ENCODE assay signal across 24 mouse cellular contexts in the genomic region with DNA sequence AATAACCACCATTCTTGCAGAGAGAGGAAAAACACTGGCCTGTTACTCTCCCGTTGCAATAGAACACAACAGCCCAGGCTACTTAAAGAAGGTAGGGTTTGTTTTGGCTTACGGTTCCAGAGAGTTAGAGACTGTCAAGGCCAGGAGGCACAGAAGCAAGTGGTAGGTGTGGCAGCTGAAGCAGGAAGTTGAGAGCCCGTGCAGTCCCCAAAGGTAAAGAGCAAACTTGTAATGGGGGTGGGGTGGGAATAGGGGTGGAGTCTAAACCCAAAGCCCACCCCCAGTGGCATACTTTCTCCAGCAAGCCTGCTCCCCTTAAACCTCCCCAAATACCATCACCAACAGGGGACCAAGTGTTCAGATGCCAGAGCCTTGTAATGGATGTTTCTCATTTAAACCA. TPM values are rescaled to one million over a fixed set of nuclear protein-coding genes. Genes with fewer than 3 reads are reported as not detected.
DNase-seq lines count a peak whose midpoint lies in the region; ATAC-seq and TF ChIP-seq lines count a peak whose summit lies in the region.
"Had no signal": no experiment of that assay in that cellular context is flagged by ENCODE, and none has a peak within 500 bp of the region (broad histone marks: within the 10 kb centered on the region; RNA-seq: fewer than 3 reads in every experiment).

No protein-coding gene starts in this region.

- WGBS in lung, adult 2 months = 49% methylated on average over 3 of the region's 3 CpGs
- WGBS in stomach, postnatal 0 days = 49% methylated on average over 3 of the region's 3 CpGs
- WGBS in midbrain, embryonic 16.5 days = 85% methylated on average over 3 of the region's 3 CpGs
- 75% methylated on average over 3 of the region's 3 CpGs for WGBS in hindbrain, embryonic 12.5 days

- peak overlapping the region; percentile 49; the same call in 1 of the 2 replicates for H3K27ac ChIP-seq in stomach, postnatal 0 days (replicated peaks)
- no peak overlapping the region for H3K27ac ChIP-seq in midbrain, embryonic 16.5 days (ENCODE audit: low read length)
- H3K27ac ChIP-seq in hindbrain, embryonic 12.5 days = no peak overlapping the region
- H3K27ac ChIP-seq: forebrain, embryonic 10.5 days; forebrain, embryonic 13.5 days; gastrocnemius, adult 2 months; hindbrain, embryonic 13.5 days had no signal

- TF ChIP-seq CTCF in lung, adult 2 months (IDR thresholded peaks at IDR 0.05; ENCODE audit: insufficient read depth, low read length) = no peak
- no peak for TF ChIP-seq CTCF in E14TG2a.4 (conservative IDR thresholded peaks at IDR 0.05; ENCODE audit: low read length)
- TF ChIP-seq CTCF in stomach, postnatal 0 days (IDR thresholded peaks at IDR 0.05; ENCODE audit: low read depth) = no peak

- no peak overlapping the region for H3K4me2 ChIP-seq in stomach, postnatal 0 days (replicated peaks; ENCODE audit: low read depth)
- no peak overlapping the region for H3K4me2 ChIP-seq in midbrain, embryonic 16.5 days (ENCODE audit: low read length)
- no peak overlapping the region for H3K4me2 ChIP-seq in hindbrain, embryonic 12.5 days (replicated peaks)
- H3K4me2 ChIP-seq: forebrain, embryonic 13.5 days; heart, embryonic 11.5 days; hindbrain, embryonic 13.5 days had no signal

- DNase-seq in lung, adult 18-20 months = peak; percentile 59 to 78
- no peak for DNase-seq in lung, postnatal 10 days
- DNase-seq in lung, postnatal 36 days = peak; percentile 75
- DNase-seq in lung, adult 2 months = no peak
- no peak for DNase-seq in stomach, postnatal 0 days (ENCODE audit: low spot score)
- DNase-seq: adrenal gland, adult 8-10 months; adrenal gland, postnatal 25 days; cerebellum, adult 11-12 months; cerebellum, adult 8-10 months; cerebellum, postnatal 10 days; gastrocnemius, adult 2 months; gastrocnemius, postnatal 14 days; heart, adult 11 months had no signal

- peaks cover 15% of the 10 kb centered on the region for H3K4me1 ChIP-seq in lung, adult 2 months (ENCODE audit: control insufficient read depth, insufficient read depth, low read length)
- peaks cover 93% of the 10 kb centered on the region for H3K4me1 ChIP-seq in E14TG2a.4 (replicated peaks; ENCODE audit: low read depth, low read length)
- H3K4me1 ChIP-seq in stomach, postnatal 0 days (replicated peaks; ENCODE audit: control insufficient read depth, insufficient read depth) = peaks cover 2% of the 10 kb centered on the region; the same call in 1 of the 2 replicates
- H3K4me1 ChIP-seq in midbrain, embryonic 16.5 days (ENCODE audit: control insufficient read depth, insufficient read depth, low read length) = peaks cover 14% of the 10 kb centered on the region
- peaks cover 29% of the 10 kb centered on the region for H3K4me1 ChIP-seq in hindbrain, embryonic 12.5 days

- H3K27me3 ChIP-seq in E14TG2a.4 (ENCODE audit: insufficient read depth, low read length) = no peaks in the 10 kb centered on the region
- no peaks in the 10 kb centered on the region for H3K27me3 ChIP-seq in stomach, postnatal 0 days (ENCODE audit: control insufficient read depth, insufficient read depth, low read length)
- H3K27me3 ChIP-seq in midbrain, embryonic 16.5 days (ENCODE audit: control insufficient read depth, insufficient read depth, low read depth, low read length) = no peaks in the 10 kb centered on the region
- peaks cover 10% of the 10 kb centered on the region for H3K27me3 ChIP-seq in hindbrain, embryonic 12.5 days
- H3K27me3 ChIP-seq: forebrain, embryonic 13.5 days; hindbrain, embryonic 13.5 days had no signal

- H3K36me3 ChIP-seq in E14TG2a.4 (ENCODE audit: insufficient read depth, low read length) = peaks cover 32% of the 10 kb centered on the region
- H3K36me3 ChIP-seq in stomach, postnatal 0 days (ENCODE audit: control insufficient read depth, insufficient read depth, low read length) = no peaks in the 10 kb centered on the region
- no peaks in the 10 kb centered on the region for H3K36me3 ChIP-seq in midbrain, embryonic 16.5 days (ENCODE audit: control insufficient read depth, insufficient read depth, low read length)
- H3K36me3 ChIP-seq in hindbrain, embryonic 12.5 days = no peaks in the 10 kb centered on the region
- H3K36me3 ChIP-seq: forebrain, embryonic 10.5 days; G1E had no signal

- no peak for ATAC-seq in stomach, postnatal 0 days (ENCODE audit: low FRiP score, low TSS enrichment)
- ATAC-seq in midbrain, embryonic 16.5 days = no peak
- no peak for ATAC-seq in hindbrain, embryonic 12.5 days (ENCODE audit: low FRiP score)
- ATAC-seq: forebrain, embryonic 13.5 days; forebrain, embryonic 16.5 days; hindbrain, embryonic 16.5 days; Patski had no signal

- no peak for TF ChIP-seq POLR2A in lung, adult 2 months (IDR thresholded peaks at IDR 0.05; ENCODE audit: borderline replicate concordance, extremely low read depth, low read depth, low read length)

- no peak overlapping the region for H3K4me3 ChIP-seq in lung, adult 2 months (replicated peaks; ENCODE audit: extremely low read depth, low read depth, low read length)
- H3K4me3 ChIP-seq in E14TG2a.4 (replicated peaks; ENCODE audit: low read length) = 0 out of 2 replicates have a peak overlapping the region, but pooled peaks have one; percentile 10
- H3K4me3 ChIP-seq in stomach, postnatal 0 days (ENCODE audit: low read depth, low read length) = no peak overlapping the region
- H3K4me3 ChIP-seq in midbrain, embryonic 16.5 days (ENCODE audit: low read depth, low read length) = no peak overlapping the region
- no peak overlapping the region for H3K4me3 ChIP-seq in hindbrain, embryonic 12.5 days
- H3K4me3 ChIP-seq: forebrain, embryonic 10.5 days; forebrain, embryonic 13.5 days; gastrocnemius, adult 2 months; hindbrain, embryonic 13.5 days had no signal

- TF ChIP-seq EP300 in stomach, postnatal 0 days (optimal IDR thresholded peaks at IDR 0.05) = no peak

- no peaks in the 10 kb centered on the region for H3K9me3 ChIP-seq in E14TG2a.4 (ENCODE audit: low read length)
- no peaks in the 10 kb centered on the region for H3K9me3 ChIP-seq in stomach, postnatal 0 days (ENCODE audit: control insufficient read depth, low read length)
- no peaks in the 10 kb centered on the region for H3K9me3 ChIP-seq in midbrain, embryonic 16.5 days (replicated peaks; ENCODE audit: control insufficient read depth, low read length, poor library complexity, severe bottlenecking)
- H3K9me3 ChIP-seq in hindbrain, embryonic 12.5 days (replicated peaks) = no peaks in the 10 kb centered on the region
- H3K9me3 ChIP-seq: forebrain, embryonic 10.5 days; forebrain, embryonic 13.5 days; hindbrain, embryonic 13.5 days had no signal

- H3K9ac ChIP-seq in stomach, postnatal 0 days (ENCODE audit: low read length) = no peak overlapping the region
- no peak overlapping the region for H3K9ac ChIP-seq in midbrain, embryonic 16.5 days (ENCODE audit: low read depth, low read length)
- no peak overlapping the region for H3K9ac ChIP-seq in hindbrain, embryonic 12.5 days
- H3K9ac ChIP-seq: forebrain, embryonic 13.5 days; hindbrain, embryonic 13.5 days had no signal

RNA-seq across cellular contexts. Expression of gene Slc37a1, which starts 14.1 kb away (rescaled TPM):
- 51.1 and 54.3 TPM in 2 replicates for polyA plus RNA-seq in lung, adult 2 months (2012; rRNA removed)
- polyA plus RNA-seq in stomach, postnatal 0 days (2015; fragmentation: Nextera tagmentation; extraction: Ambion mirVana) = 14.7 and 16.6 TPM in 2 replicates
- 12.9 and 20.1 TPM in 2 replicates for polyA plus RNA-seq in midbrain, embryonic 16.5 days (2015; fragmentation: Nextera tagmentation; extraction: Ambion mirVana)
- 15.5 and 15.8 TPM in 2 replicates for polyA plus RNA-seq in hindbrain, embryonic 12.5 days (2016; fragmentation: Nextera tagmentation; extraction: Ambion mirVana)
- polyA plus RNA-seq: G1E had no signal

RNA-seq across cellular contexts. Expression of gene Rsph1, which starts 23.6 kb away (rescaled TPM):
- 6.9 and 11.7 TPM in 2 replicates for polyA plus RNA-seq in lung, adult 2 months (2012; rRNA removed)
- 0.87 and 0.99 TPM in 2 replicates for polyA plus RNA-seq in stomach, postnatal 0 days (2015; fragmentation: Nextera tagmentation; extraction: Ambion mirVana)
- 6.4 and 8.6 TPM in 2 replicates for polyA plus RNA-seq in midbrain, embryonic 16.5 days (2015; fragmentation: Nextera tagmentation; extraction: Ambion mirVana)
- 6.9 and 8.2 TPM in 2 replicates for polyA plus RNA-seq in hindbrain, embryonic 12.5 days (2016; fragmentation: Nextera tagmentation; extraction: Ambion mirVana)
- polyA plus RNA-seq: G1E had no signal

Comparison
In these comparisons a context has a peak if more than half of its experiments do, and no peak if none do; other contexts are left out.
1. DNase-seq: peak in lung, adult 18-20 months (2 of 2) and lung, postnatal 36 days (single experiment); none in lung, postnatal 10 days (single experiment), lung, adult 2 months (single experiment) and stomach, postnatal 0 days (single experiment).